Mouse (Mus musculus): Measurements from ENCODE around the gene Calm3.
A peak's percentile ranks its signal among the peaks of the same experiment; 100 is the strongest.

The Calm3 gene

GRCm38 (mm10) chr7:16915461-16916340, 8.2 kb downstream of the Calm3 start:
- DNase-seq (ENCODE audit: low spot score) = no peak

- no peak for DNase-seq (ENCODE audit: low spot score)
These were observed 9.2 kb downstream of the Calm3 start for GRCm38 (mm10) chr7:16914453-16915343.

- peak; percentile 51 for DNase-seq (ENCODE audit: low spot score)
These were observed 10.0 kb downstream of the Calm3 start for GRCm38 (mm10) chr7:16913806-16914452.

- DNase-seq (ENCODE audit: low spot score) = no peak
These were observed 11.6 kb downstream of the Calm3 start for GRCm38 (mm10) chr7:16912360-16912759.

- DNase-seq (ENCODE audit: low spot score) = no peak
These were observed 12.0 kb downstream of the Calm3 start for GRCm38 (mm10) chr7:16911904-16912303.

- DNase-seq (ENCODE audit: low spot score) = no peak
These were observed 14.0 kb downstream of the Calm3 start for GRCm38 (mm10) chr7:16909909-16910308.

- DNase-seq (ENCODE audit: low spot score) = no peak
These were observed 15.1 kb downstream of the Calm3 start for GRCm38 (mm10) chr7:16908859-16909258.

GRCm38 (mm10) chr7:16908367-16908766, 15.5 kb downstream of the Calm3 start:
- no peak for DNase-seq (ENCODE audit: low spot score)

- no peak for DNase-seq (ENCODE audit: low spot score)
These were observed 16.1 kb downstream of the Calm3 start for GRCm38 (mm10) chr7:16907842-16908241.

- no peak for DNase-seq (ENCODE audit: low spot score)
These were observed 16.9 kb downstream of the Calm3 start for GRCm38 (mm10) chr7:16906889-16907559.

- DNase-seq (ENCODE audit: low spot score) = no peak
These were observed 17.6 kb downstream of the Calm3 start, which contains the start of gene Ptgir for GRCm38 (mm10) chr7:16906281-16906680. Gene Ptgir, plus strand, starts transcription at chr7:16906490.

- DNase-seq (ENCODE audit: low spot score) = no peak
These were observed 18.4 kb downstream of the Calm3 start for GRCm38 (mm10) chr7:16905491-16906021.

GRCm38 (mm10) chr7:16904120-16904675, 19.7 kb downstream of the Calm3 start:
- no peak for DNase-seq (ENCODE audit: low spot score)

GRCm38 (mm10) chr7:16903439-16903955, 20.4 kb downstream of the Calm3 start:
- DNase-seq (ENCODE audit: low spot score) = no peak

GRCm38 (mm10) chr7:16900526-16900925, 23.4 kb downstream of the Calm3 start:
- DNase-seq (ENCODE audit: low spot score) = no peak

- DNase-seq (ENCODE audit: low spot score) = no peak
These were observed 28.4 kb downstream of the Calm3 start for GRCm38 (mm10) chr7:16895511-16895910.

GRCm38 (mm10) chr7:16895000-16895399, 28.9 kb downstream of the Calm3 start:
- DNase-seq (ENCODE audit: low spot score) = no peak

- no peak for DNase-seq (ENCODE audit: low spot score)
These were observed 29.6 kb downstream of the Calm3 start for GRCm38 (mm10) chr7:16894279-16894678.

GRCm38 (mm10) chr7:16893612-16894011, 30.3 kb downstream of the Calm3 start:
- no peak for DNase-seq (ENCODE audit: low spot score)

GRCm38 (mm10) chr7:16892352-16892730, 31.6 kb downstream of the Calm3 start:
- no peak for DNase-seq (ENCODE audit: low spot score)

Data from spleen, adult 12 weeks (tissue).